Mouse (Mus musculus) urinary bladder, postnatal 25 days (tissue): ENCODE results near the gene Lctl.

Source experiments
- DNase-seq: peaks from one replicate; pipeline ENCODE4 v3.0.0; 2022; ENCODE audit warnings: low spot score

Gene Lctl

DNA sequence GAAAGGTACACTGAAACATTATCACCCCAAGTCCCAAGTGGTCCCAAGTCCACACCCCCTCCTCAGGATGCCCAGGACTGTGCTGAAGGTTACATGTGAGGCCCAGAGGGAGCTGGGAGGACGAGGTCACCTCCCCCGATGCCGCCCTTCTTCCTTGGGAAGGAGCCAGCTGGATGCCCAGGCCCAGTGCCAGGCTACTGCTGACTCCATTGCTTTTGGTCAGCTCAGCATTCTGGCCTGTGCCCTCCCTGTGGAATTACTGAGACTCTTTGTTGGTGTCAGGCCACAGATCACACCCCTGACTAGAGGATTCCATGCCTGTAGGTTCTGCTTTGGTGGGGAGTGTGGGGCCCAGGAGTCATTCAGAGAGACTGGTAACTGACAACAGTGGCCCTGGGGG, at the start of gene Lctl:
TSS of gene Lctl (plus strand) at position 272 of the 400 bp plus-strand sequence.
- no peak for DNase-seq

DNA sequence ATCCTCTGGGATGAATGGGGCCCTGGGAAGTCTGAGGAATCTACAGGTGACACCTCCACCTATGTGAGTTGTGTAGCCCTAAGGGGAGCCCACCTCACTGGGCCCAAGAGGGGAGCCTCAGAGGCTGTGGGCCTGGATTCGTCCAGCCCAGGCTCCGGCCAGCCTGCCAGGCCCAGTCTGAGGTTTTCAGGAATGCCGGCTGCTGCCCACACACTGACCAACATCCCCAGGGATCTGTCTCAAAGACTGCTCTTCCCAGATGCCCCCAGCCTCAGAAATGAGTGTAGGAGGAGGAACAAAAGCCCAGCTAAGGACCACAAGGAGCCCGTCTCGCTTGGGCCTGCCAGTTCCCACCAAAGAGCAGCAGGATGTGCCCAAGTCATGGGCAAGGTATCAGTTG, 49.2 kb upstream of the Lctl start:
- no peak for DNase-seq

DNA sequence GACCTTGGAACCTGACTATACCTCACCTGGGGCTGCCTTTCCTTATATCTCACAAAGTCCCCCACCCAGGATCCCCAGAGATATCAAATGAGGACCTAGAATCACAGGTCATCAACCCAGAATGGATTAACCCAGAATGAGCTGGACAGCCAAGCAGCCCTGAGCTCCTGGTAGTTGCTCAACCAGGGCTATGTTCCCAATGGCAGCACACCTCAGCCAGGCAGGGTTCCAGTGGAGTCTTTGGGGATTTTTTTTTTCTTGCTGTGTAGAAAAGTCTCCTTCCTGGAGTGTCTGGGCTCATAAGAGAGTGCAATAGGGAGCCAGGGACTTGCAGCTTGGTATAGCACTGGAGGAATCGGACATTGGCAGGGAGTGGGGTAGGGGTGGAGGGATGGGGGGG, 48.4 kb upstream of the Lctl start:
- DNase-seq, result no peak

GRCm38 (mm10) chr9:64069131-64069530, 47.8 kb upstream of the Lctl start:
- DNase-seq, result no peak

DNA sequence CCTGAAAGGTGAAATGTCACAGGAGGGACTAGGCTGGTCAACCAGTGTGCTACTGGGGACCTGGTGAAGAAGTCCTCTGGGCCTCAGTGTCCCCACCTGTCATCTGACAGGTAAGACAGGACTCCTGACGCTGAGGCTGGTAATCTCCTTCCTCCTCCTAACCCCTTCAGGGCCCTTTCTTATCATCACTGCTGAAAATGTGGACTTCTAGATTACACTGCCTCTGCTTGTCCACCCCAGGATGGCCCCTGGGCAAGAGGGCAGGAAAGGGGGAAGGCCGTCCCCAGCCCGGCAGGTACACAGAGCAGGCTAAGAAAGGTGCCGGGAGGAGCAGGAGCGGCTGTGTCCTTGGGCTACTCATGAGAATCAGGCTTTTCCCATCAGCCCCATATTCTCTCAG, 46.3 kb upstream of the Lctl start:
- DNase-seq, result no peak

DNA sequence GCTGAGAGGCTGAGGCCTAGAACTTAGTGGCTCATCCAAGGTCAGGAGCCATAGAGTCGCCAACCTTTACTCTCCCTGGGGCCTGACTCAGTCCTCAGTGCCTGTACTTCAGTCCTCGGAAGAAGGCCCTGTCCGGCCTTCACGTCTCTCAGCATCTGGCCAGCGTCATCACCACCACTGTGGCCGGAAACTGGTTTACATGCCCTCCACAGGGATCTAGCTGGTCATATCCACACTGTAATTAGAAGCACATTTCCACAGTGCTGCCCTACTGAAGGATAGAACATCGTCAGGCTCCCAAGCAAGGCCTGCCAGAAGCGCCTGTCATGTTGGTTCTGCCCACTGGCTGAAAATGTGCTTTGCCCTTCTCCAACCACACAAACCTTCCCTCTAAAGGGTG, 42.1 kb upstream of the Lctl start:
- DNase-seq, result no peak

- DNase-seq, result no peak
These were observed 40.5 kb upstream of the Lctl start for GRCm38 (mm10) chr9:64076412-64076811.

DNA sequence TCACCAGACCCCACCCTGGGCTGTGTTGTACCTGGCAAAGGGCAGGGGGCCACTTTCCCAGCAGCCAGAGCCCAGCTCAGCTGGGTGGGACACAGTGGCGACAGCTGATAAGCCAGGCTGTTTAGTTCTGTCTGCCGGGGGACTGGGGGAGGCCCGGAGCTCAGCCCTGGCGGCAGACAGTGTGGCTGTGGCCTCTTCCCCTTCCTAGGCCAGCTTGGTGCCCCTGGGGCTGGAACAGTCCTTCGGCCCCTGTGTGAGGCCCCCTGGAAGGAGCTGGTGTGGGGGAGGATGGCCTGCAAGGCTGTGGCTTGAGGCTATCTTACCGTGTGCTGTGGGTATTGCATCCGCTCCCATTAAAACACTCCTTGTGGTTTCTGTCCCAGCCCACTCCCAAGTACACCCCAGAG, 38.6 kb upstream of the Lctl start:
- no peak for DNase-seq

DNA sequence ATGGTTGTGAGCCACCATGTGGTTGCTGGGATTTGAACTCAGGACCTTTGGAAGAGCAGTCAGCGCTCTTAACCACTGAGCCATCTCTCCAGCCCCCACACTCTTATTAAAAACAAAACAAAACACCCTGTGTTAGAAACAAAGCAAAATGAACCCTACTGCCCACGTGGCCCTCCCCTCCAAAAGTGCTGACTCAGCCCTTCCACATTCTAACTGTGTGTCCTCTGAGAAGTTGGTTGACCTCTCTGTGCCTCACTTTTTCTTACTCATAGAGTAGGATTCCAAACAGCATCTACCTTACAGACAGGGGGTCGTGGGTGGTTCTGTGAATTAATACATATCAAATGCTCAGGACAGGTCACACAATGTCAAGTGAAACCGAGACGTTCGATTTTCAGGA, 37.0 kb upstream of the Lctl start:
- no peak for DNase-seq

GRCm38 (mm10) chr9:64084231-64084630, 32.7 kb upstream of the Lctl start:
- no peak for DNase-seq

DNA sequence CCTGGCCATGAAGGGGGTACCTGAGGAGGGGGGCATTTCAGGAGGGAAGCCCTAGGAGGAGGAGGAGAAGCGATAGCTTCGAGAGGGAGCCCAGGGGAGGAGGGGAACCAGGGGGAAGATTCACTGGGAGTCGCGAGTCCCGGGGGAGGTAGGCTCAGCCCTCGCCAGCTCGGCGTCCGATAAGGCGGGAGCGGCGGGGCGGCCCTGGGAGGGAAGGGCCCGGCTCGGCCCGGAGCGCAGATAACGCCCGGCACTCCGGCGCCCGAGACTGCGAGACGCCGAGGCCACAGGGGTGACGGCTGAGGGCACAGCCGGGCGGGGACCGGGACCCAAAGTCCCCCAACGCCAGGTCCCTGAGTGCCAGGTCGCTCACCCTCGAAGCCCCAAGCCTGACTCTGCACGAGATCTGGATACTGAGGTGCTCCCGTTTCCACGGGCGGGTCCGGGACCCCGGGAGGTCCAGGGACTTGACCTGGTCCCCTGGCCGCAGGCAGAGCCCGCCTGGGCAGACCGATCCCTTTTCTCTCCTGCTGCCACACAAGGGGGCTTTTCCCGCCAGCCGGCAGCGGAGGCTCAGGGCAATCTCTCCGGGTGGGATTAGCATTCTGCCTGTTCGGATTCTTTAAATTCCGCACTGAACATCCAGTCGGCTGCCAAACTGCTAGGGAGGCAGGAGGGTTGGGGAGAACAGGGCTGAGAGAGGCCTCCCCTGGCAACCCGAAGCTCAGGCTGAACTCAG, 32.1 kb upstream of the Lctl start:
- DNase-seq, result peak; percentile 46

DNA sequence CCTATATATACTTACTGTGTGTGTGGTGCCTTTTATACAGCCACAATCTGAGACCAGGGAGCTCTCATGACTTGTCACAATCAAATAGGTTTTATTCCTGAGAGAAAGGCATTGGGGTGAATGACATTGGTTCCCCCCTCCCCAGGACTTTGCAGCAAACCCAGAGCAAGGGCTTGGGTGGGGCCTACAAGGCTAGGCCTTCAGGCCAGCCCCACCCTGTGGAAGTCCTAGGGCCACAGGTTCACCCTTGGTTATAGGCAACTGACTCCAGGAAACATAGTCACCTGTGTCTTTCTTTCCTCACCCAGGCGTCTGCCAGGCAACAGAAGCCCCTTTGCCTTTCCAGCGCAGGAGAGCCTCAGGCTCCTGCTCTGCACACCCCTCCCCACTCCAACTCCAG, 31.0 kb upstream of the Lctl start:
- DNase-seq, result no peak

DNA sequence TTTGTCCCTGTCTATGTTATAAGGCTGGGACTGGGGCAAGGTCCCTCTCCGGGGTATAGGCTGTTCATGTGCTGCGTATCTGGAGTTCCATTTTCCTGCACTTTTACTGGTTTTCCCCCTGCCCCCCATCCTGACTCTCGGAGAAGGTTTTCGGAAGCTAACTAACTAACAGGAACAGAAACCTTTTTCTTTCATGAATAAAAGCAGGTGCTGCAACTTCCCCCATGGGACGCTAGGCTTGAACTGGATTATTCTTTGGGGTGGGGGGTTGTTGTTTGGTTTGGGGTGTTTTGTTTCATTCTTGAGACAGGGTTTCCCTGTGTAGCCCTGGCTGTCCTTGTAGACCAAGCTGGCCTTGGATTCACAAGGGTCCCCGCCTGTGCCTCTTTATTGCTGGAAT, 30.4 kb upstream of the Lctl start:
- no peak for DNase-seq

GRCm38 (mm10) chr9:64087461-64088235, 29.3 kb upstream of the Lctl start:
- peak; percentile 65 for DNase-seq

DNA sequence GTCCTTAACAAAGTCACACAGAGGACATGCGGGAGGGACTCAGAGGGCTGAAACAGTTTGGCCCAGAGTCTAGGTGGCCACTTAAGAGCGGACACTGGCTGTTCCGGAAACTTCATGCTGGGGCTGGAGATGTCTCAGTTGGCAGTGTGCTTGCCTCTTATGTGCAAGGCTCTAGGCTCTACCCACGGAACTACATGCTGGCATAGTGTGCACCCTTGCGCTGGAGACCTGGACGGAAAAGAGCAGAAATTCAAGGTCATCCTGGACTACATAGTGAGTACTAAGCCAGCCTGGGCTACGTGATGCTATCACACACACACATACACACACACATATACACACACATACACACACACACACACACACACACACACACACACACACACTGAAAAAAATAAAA, 28.6 kb upstream of the Lctl start:
- DNase-seq, result no peak

DNA sequence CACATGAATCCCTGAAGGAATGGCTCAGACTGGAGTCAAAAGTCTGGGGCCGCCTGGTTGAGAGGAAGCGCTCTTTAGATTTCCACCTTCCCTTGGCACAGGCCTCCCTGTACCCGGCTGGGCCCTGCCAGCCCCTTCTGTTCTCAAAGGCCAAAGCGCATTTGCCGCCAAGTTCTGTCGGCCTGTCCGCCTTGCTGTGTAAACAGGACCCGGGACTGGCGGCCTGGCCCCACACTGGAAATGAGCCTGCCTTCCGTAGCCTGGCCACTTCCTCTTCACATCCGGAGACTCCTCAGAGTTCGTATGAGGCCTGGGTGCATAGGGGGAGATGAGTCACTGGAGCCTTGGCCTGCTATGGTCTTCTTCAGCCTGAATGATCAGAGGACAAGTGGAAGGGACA, 27.9 kb upstream of the Lctl start:
- DNase-seq, result no peak

DNA sequence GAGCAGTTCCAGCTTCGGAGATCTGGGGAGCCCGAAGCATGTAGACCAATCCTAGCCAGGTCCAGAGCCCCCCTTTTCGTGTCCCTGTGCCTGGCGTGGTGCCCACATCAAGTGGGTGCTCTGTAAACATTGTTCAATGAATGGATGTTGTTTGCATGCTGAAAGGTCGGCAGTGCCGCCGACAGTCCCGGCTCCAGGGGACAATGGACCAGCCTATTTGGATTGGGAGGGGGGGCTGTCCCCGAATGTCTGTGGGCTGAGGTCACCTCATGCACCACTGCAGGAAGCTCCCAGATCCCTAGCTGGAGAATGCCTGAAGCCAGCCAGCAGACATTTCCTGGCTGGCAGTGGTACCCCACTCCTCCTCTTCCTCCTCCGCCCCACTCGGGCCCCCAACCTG, 22.9 kb upstream of the Lctl start:
- DNase-seq, result no peak

DNA sequence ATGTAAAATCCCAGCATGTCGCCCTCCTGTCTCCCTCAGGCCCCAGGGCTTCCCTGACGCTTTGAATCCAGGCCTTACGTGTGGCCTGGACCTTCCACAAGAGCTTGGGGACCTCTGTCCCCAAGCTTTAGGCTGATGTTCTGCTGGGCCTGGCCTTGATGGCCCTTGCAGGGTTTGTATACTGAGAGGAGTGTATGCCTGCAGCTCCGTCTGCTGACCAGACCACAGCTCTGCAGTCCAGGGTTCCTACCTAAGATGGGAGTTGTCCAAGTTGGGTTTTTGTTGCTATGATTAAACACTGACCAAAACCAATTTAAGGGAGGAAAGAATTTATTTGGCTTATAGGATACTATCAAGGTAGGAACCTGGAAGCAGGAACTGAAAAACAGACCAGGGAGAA, 18.7 kb upstream of the Lctl start:
- no peak for DNase-seq

- peak; percentile 71 for DNase-seq
These were observed 16.5 kb upstream of the Lctl start for GRCm38 (mm10) chr9:64100442-64100841.

GRCm38 (mm10) chr9:64105301-64105700, 11.6 kb upstream of the Lctl start:
- DNase-seq, result no peak

- DNase-seq, result no peak
These were observed 6.4 kb upstream of the Lctl start for GRCm38 (mm10) chr9:64110502-64110901.

- DNase-seq, result no peak
These were observed 2.3 kb upstream of the Lctl start for GRCm38 (mm10) chr9:64114646-64115045.

DNA sequence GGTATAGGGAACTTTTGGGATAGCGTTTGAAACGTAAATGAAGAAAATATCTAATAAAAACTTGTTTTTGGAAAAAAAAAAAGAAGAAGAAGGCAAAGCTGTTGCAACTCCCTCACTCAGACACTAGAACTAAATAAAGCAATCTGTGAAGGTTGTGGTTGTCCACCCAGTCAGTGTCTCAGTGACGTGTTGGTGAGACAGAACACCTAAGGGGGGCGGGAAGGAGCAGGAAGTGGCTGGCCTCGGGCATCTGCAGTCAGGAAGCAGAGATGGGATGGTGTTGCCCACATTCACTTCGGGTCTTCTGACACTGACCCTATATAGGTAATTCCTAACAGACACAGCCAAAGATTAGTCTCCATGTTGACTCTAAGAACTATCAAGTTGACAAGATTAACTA, 1.2 kb upstream of the Lctl start:
- no peak for DNase-seq

DNA sequence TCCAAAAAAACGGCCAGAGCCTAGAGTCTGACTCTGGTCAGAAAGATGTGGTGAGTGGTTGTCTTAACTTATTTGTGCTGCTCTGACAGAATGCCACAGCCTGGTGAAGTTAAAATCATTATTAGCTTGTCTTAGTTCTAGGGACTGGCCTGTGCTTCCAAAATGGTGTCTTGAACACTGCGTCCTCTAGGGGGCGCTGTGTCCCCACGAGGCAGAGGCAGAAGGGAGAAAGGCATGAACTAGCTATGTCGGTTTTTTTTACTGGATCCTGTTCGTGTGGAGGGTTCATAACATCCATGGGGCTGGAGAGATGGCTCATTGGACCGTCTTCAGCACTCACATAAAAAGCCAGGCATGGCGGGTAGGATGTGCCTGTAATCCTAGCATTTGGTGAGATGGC, 3.0 kb downstream of the Lctl start:
- DNase-seq, result peak; percentile 41
